Mouse (Mus musculus): ENCODE measurements around the gene Zfp568. TPM values are rescaled to one million over a fixed set of nuclear protein-coding genes. Genes with fewer than 3 reads are reported as not detected.

Gene Zfp568
- total and polyA plus RNA-seq, 3 experiments, result 10.6 to 12.6 (median 11.5) TPM

DNA sequence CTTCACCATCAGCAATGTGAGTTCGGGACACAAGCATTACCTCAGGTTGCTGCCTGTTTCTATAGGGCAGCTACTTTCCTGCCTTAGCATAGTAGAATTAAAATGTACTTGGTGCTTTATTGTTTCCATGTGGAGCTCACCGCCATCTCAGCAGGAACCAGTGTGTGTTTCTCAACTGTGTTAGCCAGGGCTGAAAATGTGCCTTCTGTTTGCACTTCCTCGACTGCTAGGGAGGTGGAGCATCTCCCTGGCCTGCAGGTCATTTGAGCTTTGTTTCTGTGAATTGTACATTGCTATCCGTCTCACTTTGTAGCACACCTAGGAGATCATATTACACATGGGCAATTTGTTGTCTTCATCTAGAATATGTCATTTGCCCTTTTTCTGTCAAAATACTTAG, 43.6 kb downstream of the Zfp568 start:
- no peaks in the 10 kb centered on the region for H3K79me2 ChIP-seq (replicated peaks; ENCODE audit: control insufficient read depth, extremely low read depth, insufficient read depth, poor library complexity, severe bottlenecking)
- H3K9me3 ChIP-seq (replicated peaks; ENCODE audit: low read length), result no peaks in the 10 kb centered on the region
- H3K27me3 ChIP-seq (replicated peaks), result no peaks in the 10 kb centered on the region
- DNase-seq (ENCODE audit: extremely low read depth), result no peak
- H3K27ac ChIP-seq (ENCODE audit: insufficient read depth, low read depth), result no peak overlapping the region
- H3K4me1 ChIP-seq (ENCODE audit: control insufficient read depth in 1 of 2, insufficient read depth in 2 of 2), result no peaks in the 10 kb centered on the region
- no peak overlapping the region for H3K4me2 ChIP-seq (ENCODE audit: insufficient read depth, low read depth, poor library complexity, severe bottlenecking)
- H3K36me3 ChIP-seq (replicated peaks in 1 of 2; ENCODE audit: control insufficient read depth in 1 of 2, insufficient read depth in 1 of 2, low read length in 1 of 2), result peaks cover 34 to 55% of the 10 kb centered on the region in 2 experiments
- TF ChIP-seq ZC3H11A (IDR thresholded peaks at IDR 0.05; ENCODE audit: low read depth, low read length), result no peak
- no peak for TF ChIP-seq CHD2 (IDR thresholded peaks at IDR 0.05; ENCODE audit: low read length)
- TF ChIP-seq MAZ (IDR thresholded peaks at IDR 0.05; ENCODE audit: low read depth, low read length), result no peak
- TF ChIP-seq MEF2A (IDR thresholded peaks at IDR 0.05; ENCODE audit: borderline replicate concordance, low read depth, low read length), result no peak
- no peak for TF ChIP-seq ELF1 (IDR thresholded peaks at IDR 0.05; ENCODE audit: low read depth, low read length)
- TF ChIP-seq EP300 (IDR thresholded peaks at IDR 0.05; ENCODE audit: low read length), result no peak
- TF ChIP-seq MXI1 (IDR thresholded peaks at IDR 0.05; ENCODE audit: low read depth, low read length), result no peak
- TF ChIP-seq NELFE (IDR thresholded peaks at IDR 0.05; ENCODE audit: low read depth, low read length), result no peak
- TF ChIP-seq RCOR1 (conservative IDR thresholded peaks at IDR 0.05; ENCODE audit: low read depth, low read length), result no peak
- no peak for TF ChIP-seq TCF12 (IDR thresholded peaks at IDR 0.05; ENCODE audit: low read depth, low read length)
- no peak for TF ChIP-seq IRF4 (IDR thresholded peaks at IDR 0.05; ENCODE audit: low read depth, low read length)
- TF ChIP-seq RAD21 (IDR thresholded peaks at IDR 0.05; ENCODE audit: low read depth, low read length), result no peak
- no peak overlapping the region for H3K4me3 ChIP-seq (replicated peaks in 1 of 3; ENCODE audit: low read depth in 2 of 3, low read length in 2 of 3, poor library complexity in 1 of 3)
- dilution Hi-C loops (cut with MboI; ENCODE audit: extremely low pct_ligation_motif_present, extremely low pct_unique_long_range_greater_than_20kb, low sequenced_read_pairs) (no loop called here), in situ Hi-C loops (cut with MboI; ENCODE audit: low pct_ligation_motif_present, low pct_unique_long_range_greater_than_20kb, low sequenced_read_pairs) (no loop called here)
- no peak overlapping the region for H3K9ac ChIP-seq (ENCODE audit: insufficient read depth, low read depth)

DNA sequence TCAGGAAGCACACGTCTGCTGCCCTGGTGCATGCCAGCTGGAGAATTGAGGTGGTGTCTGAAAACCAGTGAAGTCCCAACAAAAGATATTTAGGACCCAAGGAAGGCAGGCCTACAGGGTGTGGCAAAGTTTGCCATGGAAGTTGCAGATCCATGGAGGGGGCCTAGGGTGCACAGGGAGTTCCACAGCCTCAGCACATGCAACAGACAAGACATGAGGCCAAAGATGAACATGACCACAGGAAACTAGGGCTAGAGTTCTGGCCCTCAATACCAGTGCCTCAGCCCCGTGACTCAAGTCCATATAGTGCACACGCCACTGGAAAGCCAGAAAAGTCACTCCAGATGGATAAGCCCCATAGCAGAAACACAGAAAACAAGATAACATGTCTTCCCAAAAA, 44.8 kb downstream of the Zfp568 start:
- DNase-seq (ENCODE audit: extremely low read depth), result no peak
- Histone ChIP-seq H3K27ac (ENCODE audit: insufficient read depth, low read depth) (no peak overlapping the region), H3K27me3 (replicated peaks) (no peaks in the 10 kb centered on the region), H3K4me3 (replicated peaks in 1 of 3; ENCODE audit: low read depth in 2 of 3, low read length in 2 of 3, poor library complexity in 1 of 3) (no peak overlapping the region), H3K9me3 (replicated peaks; ENCODE audit: low read length) (no peaks in the 10 kb centered on the region), H3K9ac (ENCODE audit: insufficient read depth, low read depth) (no peak overlapping the region), H3K4me2 (ENCODE audit: insufficient read depth, low read depth, poor library complexity, severe bottlenecking) (no peak overlapping the region), H3K36me3 (replicated peaks in 1 of 2; ENCODE audit: control insufficient read depth in 1 of 2, insufficient read depth in 1 of 2, low read length in 1 of 2) (peaks cover 23 to 43% of the 10 kb centered on the region in 2 experiments), H3K4me1 (ENCODE audit: control insufficient read depth in 1 of 2, insufficient read depth in 2 of 2) (no peaks in the 10 kb centered on the region), H3K79me2 (replicated peaks; ENCODE audit: control insufficient read depth, extremely low read depth, insufficient read depth, poor library complexity, severe bottlenecking) (no peaks in the 10 kb centered on the region)
- in situ Hi-C loops (cut with MboI; ENCODE audit: low pct_ligation_motif_present, low pct_unique_long_range_greater_than_20kb, low sequenced_read_pairs), result no loop called here
- dilution Hi-C loops (cut with MboI; ENCODE audit: extremely low pct_ligation_motif_present, extremely low pct_unique_long_range_greater_than_20kb, low sequenced_read_pairs), result no loop called here
- TF ChIP-seq UBTF (IDR thresholded peaks at IDR 0.05; ENCODE audit: low read depth, low read length) (no peak), POLR2A (IDR thresholded peaks at IDR 0.05; ENCODE audit: low read depth, low read length) (no peak), KAT2A (IDR thresholded peaks at IDR 0.05; ENCODE audit: insufficient replicate concordance, low read length) (no peak), NELFE (IDR thresholded peaks at IDR 0.05; ENCODE audit: low read depth, low read length) (no peak), TBP (conservative IDR thresholded peaks at IDR 0.05; ENCODE audit: low read depth, low read length) (no peak), GABPA (IDR thresholded peaks at IDR 0.05; ENCODE audit: insufficient replicate concordance, low read depth, low read length) (no peak), RCOR1 (conservative IDR thresholded peaks at IDR 0.05; ENCODE audit: low read depth, low read length) (no peak), ZMIZ1 (IDR thresholded peaks at IDR 0.05; ENCODE audit: low read depth, low read length) (no peak), MXI1 (IDR thresholded peaks at IDR 0.05; ENCODE audit: low read depth, low read length) (no peak), EP300 (IDR thresholded peaks at IDR 0.05; ENCODE audit: low read length) (no peak), HCFC1 (IDR thresholded peaks at IDR 0.05; ENCODE audit: low read depth, low read length) (no peak), ZC3H11A (IDR thresholded peaks at IDR 0.05; ENCODE audit: low read depth, low read length) (no peak), MAX (IDR thresholded peaks at IDR 0.05; ENCODE audit: low read length) (no peak), NRF1 (IDR thresholded peaks at IDR 0.05; ENCODE audit: low read depth, low read length) (no peak), MYC (IDR thresholded peaks at IDR 0.05; ENCODE audit: low read depth, low read length) (no peak), CTCF (conservative IDR thresholded peaks at IDR 0.05 in 1 of 2, IDR thresholded peaks at IDR 0.05 in 1 of 2; ENCODE audit: low read depth in 2 of 2, low read length in 2 of 2) (no peak)

Data from CH12.LX (cell line).